Mouse (Mus musculus) liver, embryonic 13.5 days (tissue): ENCODE measurements around the gene Gja3. TPM values are rescaled to one million over a fixed set of nuclear protein-coding genes. Genes with fewer than 3 reads are reported as not detected.
"Not testable (repeated sequence)": the region's sequence is repeated elsewhere in the genome, so short reads cannot be mapped to it uniquely, and the experiment has no call there.

Source experiments
- ATAC-seq: fragments of 200-750 bp; cut with Nextera tagmentation; 2 replicates; pipeline ENCODE4 v1.8.0; 2017; ENCODE audit warnings: low read depth, mild to moderate bottlenecking, moderate number of reproducible peaks, moderate library complexity
- DNase-seq: peaks from one replicate; pipeline ENCODE4 v3.0.0; 2022
- H3K27ac ChIP-seq: fragments of 300-500 bp; sonication (generic); 2 replicates; pipeline ENCODE4 v1.5.1; 2015; ENCODE audit warnings: moderate library complexity, mild to moderate bottlenecking, inconsistent platforms
- H3K27me3 ChIP-seq: fragments of 300-500 bp; sonication (generic); 2 replicates; pipeline ENCODE4 v1.6.1; 2015; ENCODE audit warnings: mild to moderate bottlenecking, inconsistent platforms
- H3K36me3 ChIP-seq: fragments of 300-500 bp; sonication (generic); 2 replicates; pipeline ENCODE4 v1.6.1; 2015; ENCODE audit warnings: mild to moderate bottlenecking, inconsistent platforms
- H3K4me1 ChIP-seq: fragments of 300-500 bp; sonication (generic); replicated peaks from 2 replicates; pipeline ENCODE4 v1.6.1; 2015; ENCODE audit warnings: inconsistent platforms
- H3K4me2 ChIP-seq: fragments of 300-500 bp; sonication (generic); 2 replicates; pipeline ENCODE4 v1.6.1; 2015; ENCODE audit warnings: inconsistent platforms, mild to moderate bottlenecking, moderate library complexity
- H3K4me3 ChIP-seq: fragments of 300-500 bp; sonication (generic); replicated peaks from 2 replicates; pipeline ENCODE4 v1.5.1; 2015; ENCODE audit warnings: mild to moderate bottlenecking, inconsistent platforms
- H3K9ac ChIP-seq: fragments of 300-500 bp; sonication (generic); 2 replicates; pipeline ENCODE4 v1.6.1; 2015; ENCODE audit warnings: mild to moderate bottlenecking, inconsistent platforms
- H3K9me3 ChIP-seq: fragments of 300-500 bp; sonication (generic); replicated peaks from 2 replicates; pipeline ENCODE4 v1.6.1; 2016; ENCODE audit warnings: inconsistent platforms
- WGBS: fragments of 180-500 bp; shearing (Covaris S2); methylation state at CpG from one replicate; pipeline ENCODE4 v1.1.7; 2015; ENCODE audit not compliant: insufficient replicate concordance; 5-methylcytosine and 5-hydroxymethylcytosine counted together
- polyA plus RNA-seq: library from polyadenylated mRNA; unstranded; fragments of >200 nt; fragmentation: Nextera tagmentation; extraction: Ambion mirVana; gene quantifications from 2 replicates; pipeline ENCODE4 v1.2.1, GENCODE M21; 2015

Gja3 gene
- polyA plus RNA-seq, 1 experiment from 2014 or later, result 0.08 TPM

DNA sequence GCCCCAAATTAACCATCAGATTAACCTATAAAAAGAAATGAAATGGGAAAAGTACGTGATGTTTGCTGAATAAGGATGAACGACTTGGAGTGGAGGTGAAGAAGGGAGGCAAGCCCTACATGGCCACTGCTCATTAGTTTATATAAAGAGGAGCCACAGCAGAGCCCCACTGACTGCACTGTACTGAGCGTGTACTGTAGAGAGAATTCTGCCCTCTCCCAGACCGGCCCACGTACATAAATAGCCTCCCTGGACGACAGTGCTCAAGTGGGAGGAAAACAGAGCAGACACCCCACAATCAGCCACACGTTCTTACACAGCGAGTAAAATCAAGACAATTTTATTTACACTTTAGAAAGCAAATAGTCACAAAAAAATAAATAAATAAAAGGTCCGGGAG is 23.8 kb downstream of the Gja3 start:
- no peak overlapping the region for H3K9ac ChIP-seq
- WGBS, result 61% methylated on average over 9 of the region's 9 CpGs
- H3K9me3 ChIP-seq, result no peaks in the 10 kb centered on the region
- no peaks in the 10 kb centered on the region for H3K4me1 ChIP-seq
- no peak overlapping the region for H3K27ac ChIP-seq
- H3K27me3 ChIP-seq, result no peaks in the 10 kb centered on the region
- H3K4me3 ChIP-seq, result no peak overlapping the region
- H3K4me2 ChIP-seq, result no peak overlapping the region
- DNase-seq (no peak), ATAC-seq (no peak)
- H3K36me3 ChIP-seq, result no peaks in the 10 kb centered on the region

DNA sequence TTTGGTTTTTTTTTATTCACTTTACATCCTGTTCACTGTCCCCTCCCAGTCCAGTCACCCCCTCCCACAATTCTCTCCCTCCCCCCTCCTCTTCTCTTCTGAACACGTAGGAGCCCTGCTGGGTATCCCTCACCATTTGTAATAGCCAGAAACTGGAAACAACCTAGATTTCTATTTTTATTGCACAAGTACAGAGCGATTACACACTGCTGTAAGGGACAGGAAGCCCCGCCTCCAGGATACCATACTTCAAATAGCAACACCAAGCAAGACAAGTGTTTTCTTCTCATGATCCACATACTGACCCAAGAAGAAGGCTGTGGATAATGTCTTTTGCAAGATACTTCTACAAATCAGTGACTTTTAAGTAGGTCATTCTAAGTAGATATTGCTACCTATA is 25.1 kb downstream of the Gja3 start:
- H3K9ac ChIP-seq, result no peak overlapping the region
- no peaks in the 10 kb centered on the region for H3K9me3 ChIP-seq
- WGBS, result 34% methylated on average over 3 of the region's 3 CpGs
- H3K36me3 ChIP-seq, result no peaks in the 10 kb centered on the region
- DNase-seq, result no peak
- no peak overlapping the region for H3K4me3 ChIP-seq
- H3K4me1 ChIP-seq, result no peaks in the 10 kb centered on the region
- no peak for ATAC-seq
- no peak overlapping the region for H3K4me2 ChIP-seq
- H3K27me3 ChIP-seq, result no peaks in the 10 kb centered on the region
- no peak overlapping the region for H3K27ac ChIP-seq

DNA sequence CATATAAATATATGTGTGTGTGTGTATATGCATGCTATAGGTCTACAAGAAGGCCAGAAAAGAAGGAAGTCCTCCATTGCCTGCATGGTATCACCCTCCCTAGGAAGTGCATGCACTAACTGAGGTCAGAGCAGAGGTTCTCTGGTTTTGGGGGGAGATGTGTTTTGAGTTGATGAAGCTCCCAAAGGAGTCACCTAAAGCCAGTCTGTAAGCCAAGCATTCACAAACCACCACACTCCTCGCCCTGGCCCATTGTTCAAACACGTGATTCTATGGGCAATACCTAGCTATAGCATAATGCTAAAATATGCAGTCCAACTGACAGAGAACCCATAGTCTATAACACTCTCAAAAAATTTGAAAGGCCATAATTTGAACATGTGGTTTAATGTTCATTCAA is 39.5 kb downstream of the Gja3 start:
- no peak overlapping the region for H3K4me3 ChIP-seq
- H3K27ac ChIP-seq, result no peak overlapping the region
- no peak overlapping the region for H3K9ac ChIP-seq
- no peaks in the 10 kb centered on the region for H3K9me3 ChIP-seq
- no peaks in the 10 kb centered on the region for H3K4me1 ChIP-seq
- H3K27me3 ChIP-seq, result no peaks in the 10 kb centered on the region
- no peak for ATAC-seq
- no peak overlapping the region for H3K4me2 ChIP-seq
- DNase-seq, result no peak
- H3K36me3 ChIP-seq, result no peaks in the 10 kb centered on the region
- WGBS, result 62% methylated on average over 2 of the region's 2 CpGs

DNA sequence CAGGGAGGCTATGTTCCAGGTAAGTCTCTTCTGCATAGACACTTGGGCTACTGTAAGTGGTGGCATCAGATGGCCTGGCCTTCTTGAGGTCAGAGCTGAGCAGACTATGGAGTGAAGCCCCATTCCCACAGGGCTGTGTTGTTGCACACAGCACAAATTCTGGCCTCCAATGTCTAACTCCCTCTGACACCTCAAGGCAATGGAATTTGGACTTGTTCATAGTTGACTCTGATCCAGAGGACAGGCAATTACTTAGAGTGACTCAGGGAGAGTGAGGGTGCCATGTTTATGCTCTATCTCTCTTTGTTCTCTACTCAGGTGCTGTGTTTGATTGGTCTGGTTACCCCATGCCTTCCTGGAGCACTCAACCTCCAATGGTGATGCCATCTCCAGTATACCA is 41.1 kb downstream of the Gja3 start:
- not testable (repeated sequence) for H3K4me3 ChIP-seq, DNase-seq, H3K27me3 ChIP-seq, H3K9me3 ChIP-seq, H3K9ac ChIP-seq, ATAC-seq, H3K36me3 ChIP-seq, H3K4me1 ChIP-seq, H3K4me2 ChIP-seq, H3K27ac ChIP-seq

DNA sequence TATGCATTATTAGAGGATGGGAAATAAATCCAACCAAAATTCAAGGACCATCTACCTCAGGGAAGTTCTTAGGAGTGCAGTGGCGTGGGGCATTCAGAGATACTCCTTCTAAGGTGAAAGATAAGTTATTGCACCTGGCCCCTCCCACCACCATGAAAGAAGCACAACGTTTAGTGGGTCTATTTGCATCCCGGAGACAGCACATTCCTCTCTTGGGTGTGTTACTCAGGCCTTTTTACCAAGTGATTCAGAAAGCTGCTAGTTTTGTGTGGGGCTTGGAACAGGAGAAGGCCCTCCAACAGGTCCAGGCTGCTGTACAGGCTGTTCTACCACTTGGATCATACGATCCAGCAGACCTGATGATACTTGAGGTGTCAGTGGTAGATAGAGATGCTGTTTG is 69.3 kb downstream of the Gja3 start:
- 63% methylated on average over 4 of the region's 4 CpGs for WGBS
- no peak overlapping the region for H3K4me3 ChIP-seq
- no peak overlapping the region for H3K27ac ChIP-seq
- H3K4me2 ChIP-seq, result no peak overlapping the region
- ATAC-seq, result no peak
- no peaks in the 10 kb centered on the region for H3K9me3 ChIP-seq
- H3K4me1 ChIP-seq, result no peaks in the 10 kb centered on the region
- DNase-seq, result no peak
- no peaks in the 10 kb centered on the region for H3K27me3 ChIP-seq
- H3K9ac ChIP-seq, result no peak overlapping the region
- H3K36me3 ChIP-seq, result no peaks in the 10 kb centered on the region

Other genes with a start within 250 kb of the Gja3 start
- gene Zmym5, start 246.4 kb downstream of the Gja3 start, polyA plus RNA-seq, result 9.1 and 10.7 TPM in 2 replicates
- gene Zmym2, start 171.4 kb downstream of the Gja3 start, polyA plus RNA-seq, result 6.4 and 11.6 TPM in 2 replicates
- gene Gjb2, start 46.6 kb upstream of the Gja3 start, polyA plus RNA-seq, result 5.8 and 7.3 TPM in 2 replicates
- gene Gm4491, start 57.8 kb upstream of the Gja3 start, polyA plus RNA-seq, result not detected in 2 replicates
- gene Gjb6, start 75.5 kb upstream of the Gja3 start, polyA plus RNA-seq, result 0.13 and 0.27 TPM in 2 replicates